Comparison of ENCODE assay signal across 19 mouse cellular contexts in the genomic region with DNA sequence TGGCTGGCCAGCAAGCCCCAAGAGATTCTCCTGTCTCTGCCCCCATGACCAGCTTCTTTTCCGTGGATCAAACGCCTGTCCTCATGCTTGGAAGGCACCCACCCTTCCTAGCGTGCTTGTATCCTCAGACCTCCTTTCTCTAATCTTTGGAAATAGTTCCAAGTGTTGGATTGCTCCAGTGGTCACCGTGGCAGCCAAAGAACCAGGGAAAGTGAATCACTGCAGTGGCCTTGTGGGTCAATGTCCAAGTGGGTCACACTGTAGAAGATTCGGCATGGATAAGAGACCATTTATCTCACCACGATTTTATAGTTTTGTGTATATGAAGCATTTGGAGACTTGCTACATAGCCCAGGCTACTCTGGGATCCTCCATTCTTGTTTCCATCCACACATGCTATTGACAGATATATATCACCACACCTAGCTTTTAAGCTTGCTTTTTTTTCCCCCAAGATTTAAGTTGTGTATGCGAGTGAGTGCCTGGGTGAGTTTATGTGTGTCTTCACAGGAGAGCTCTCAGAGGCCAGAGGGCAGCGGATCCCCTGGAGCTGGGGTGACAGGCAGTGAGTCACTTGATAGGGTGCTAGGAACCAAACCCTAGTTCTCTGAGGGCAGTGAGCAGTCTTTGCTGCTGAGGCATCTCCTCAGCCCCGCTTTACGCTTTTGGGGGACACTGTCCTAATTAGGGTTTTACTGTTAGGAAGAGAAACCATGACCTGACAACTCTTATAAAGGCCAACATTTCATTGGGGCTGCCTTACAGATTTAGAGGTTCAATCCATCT. TPM values are rescaled to one million over a fixed set of nuclear protein-coding genes. Genes with fewer than 3 reads are reported as not detected.
DNase-seq lines count a peak whose midpoint lies in the region; ATAC-seq lines count a peak whose summit lies in the region.
"Had no signal": no experiment of that assay in that cellular context is flagged by ENCODE, and none has a peak within 500 bp of the region (broad histone marks: within the 10 kb centered on the region; RNA-seq: fewer than 3 reads in every experiment).

No protein-coding gene starts in this region.

- no peaks in the 10 kb centered on the region for H3K36me3 ChIP-seq in forebrain, embryonic 10.5 days (replicated peaks)
- H3K36me3 ChIP-seq in hindbrain, embryonic 12.5 days = no peaks in the 10 kb centered on the region
- H3K36me3 ChIP-seq in midbrain, embryonic 14.5 days (ENCODE audit: control insufficient read depth, insufficient read depth, low read length) = no peaks in the 10 kb centered on the region
- H3K36me3 ChIP-seq: G1E; limb, embryonic 12.5 days; liver, embryonic 15.5 days had no signal

- peak overlapping the region; percentile 97; the same call in 1 of the 2 replicates for H3K4me3 ChIP-seq in forebrain, embryonic 10.5 days
- H3K4me3 ChIP-seq in hindbrain, embryonic 12.5 days = no peak overlapping the region
- H3K4me3 ChIP-seq in midbrain, embryonic 14.5 days (replicated peaks; ENCODE audit: low read depth, low read length) = no peak overlapping the region
- H3K4me3 ChIP-seq: gastrocnemius, adult 2 months; limb, embryonic 12.5 days; liver, embryonic 15.5 days had no signal

- H3K9ac ChIP-seq in hindbrain, embryonic 12.5 days = peak overlapping the region; percentile 13; the same call in 1 of the 2 replicates
- H3K9ac ChIP-seq in midbrain, embryonic 14.5 days (replicated peaks; ENCODE audit: low read length) = no peak overlapping the region
- H3K9ac ChIP-seq: limb, embryonic 12.5 days; liver, embryonic 15.5 days had no signal

- no peak for ATAC-seq in hindbrain, embryonic 12.5 days (ENCODE audit: low FRiP score)
- no peak for ATAC-seq in midbrain, embryonic 14.5 days (ENCODE audit: low FRiP score, low TSS enrichment)
- ATAC-seq in granulocyte monocyte progenitor cell, adult 5-6 weeks (replicated peaks; ENCODE audit: poor library complexity, severe bottlenecking) = no peak
- no peak for ATAC-seq in megakaryocyte-erythroid progenitor cell, adult 5-6 weeks (replicated peaks; ENCODE audit: low FRiP score, low TSS enrichment, poor library complexity, severe bottlenecking)

- H3K9me3 ChIP-seq in forebrain, embryonic 10.5 days = no peaks in the 10 kb centered on the region
- no peaks in the 10 kb centered on the region for H3K9me3 ChIP-seq in hindbrain, embryonic 12.5 days (replicated peaks)
- H3K9me3 ChIP-seq in midbrain, embryonic 14.5 days (ENCODE audit: control insufficient read depth, low read length) = no peaks in the 10 kb centered on the region
- H3K9me3 ChIP-seq: G1E; limb, embryonic 12.5 days; liver, embryonic 15.5 days had no signal

- H3K4me1 ChIP-seq in forebrain, embryonic 10.5 days = peaks cover 48% of the 10 kb centered on the region
- H3K4me1 ChIP-seq in hindbrain, embryonic 12.5 days = peaks cover 32% of the 10 kb centered on the region
- H3K4me1 ChIP-seq in midbrain, embryonic 14.5 days (ENCODE audit: control insufficient read depth, insufficient read depth, low read length) = peaks cover 29% of the 10 kb centered on the region

- H3K4me2 ChIP-seq in hindbrain, embryonic 12.5 days (replicated peaks) = 0 out of 2 replicates have a peak overlapping the region, but pooled peaks have one; percentile 76
- H3K4me2 ChIP-seq in midbrain, embryonic 14.5 days (ENCODE audit: low read length) = peak overlapping the region; percentile 83; the same call in 1 of the 2 replicates
- H3K4me2 ChIP-seq: heart, embryonic 11.5 days; limb, embryonic 12.5 days; liver, embryonic 15.5 days had no signal

- WGBS in forebrain, embryonic 10.5 days = 94% methylated on average over 10 of the region's 10 CpGs
- WGBS in hindbrain, embryonic 12.5 days = 85% methylated on average over 10 of the region's 10 CpGs
- WGBS in midbrain, embryonic 14.5 days = 81% methylated on average over 10 of the region's 10 CpGs

- no peaks in the 10 kb centered on the region for H3K27me3 ChIP-seq in forebrain, embryonic 10.5 days (ENCODE audit: poor library complexity, severe bottlenecking)
- no peaks in the 10 kb centered on the region for H3K27me3 ChIP-seq in hindbrain, embryonic 12.5 days
- no peaks in the 10 kb centered on the region for H3K27me3 ChIP-seq in midbrain, embryonic 14.5 days (ENCODE audit: control insufficient read depth, insufficient read depth, low read length)
- H3K27me3 ChIP-seq: limb, embryonic 12.5 days; liver, embryonic 15.5 days had no signal

- DNase-seq in adrenal gland, adult 8-10 months = peak; percentile 55
- no peak for DNase-seq in forebrain, embryonic 10.5 days (ENCODE audit: extremely low spot score, low spot score)
- DNase-seq in midbrain, embryonic 14.5 days = no peak
- no peak for DNase-seq in layer of hippocampus, postnatal 36 days
- no peak for DNase-seq in frontal cortex, postnatal 36 days (ENCODE audit: low spot score in 2 of 2)
- DNase-seq: cerebellum, adult 18-20 months; gastrocnemius, adult 2 months; heart, postnatal 4 days; kidney, adult 8-10 months; kidney, postnatal 4 days; retina, postnatal 1 day had no signal

- peak overlapping the region; percentile 100 for H3K27ac ChIP-seq in forebrain, embryonic 10.5 days
- peak overlapping the region; percentile 100 for H3K27ac ChIP-seq in hindbrain, embryonic 12.5 days
- H3K27ac ChIP-seq in midbrain, embryonic 14.5 days (replicated peaks; ENCODE audit: low read depth, low read length) = peak overlapping the region; percentile 100
- H3K27ac ChIP-seq: gastrocnemius, adult 2 months; limb, embryonic 12.5 days; liver, embryonic 15.5 days; stomach, postnatal 0 days had no signal

RNA-seq across cellular contexts. Expression of gene Pbld2, which starts 3.5 kb away (rescaled TPM):
- total RNA-seq in adrenal gland, adult 8-10 months (2022) = 1 to 10 TPM; 4.4 to 6.3 (median 5.1) TPM
- 0.76 and 0.93 TPM in 2 replicates for polyA plus RNA-seq in forebrain, embryonic 10.5 days (2016; fragmentation: Nextera tagmentation; extraction: Ambion mirVana)
- 0.64 and 1.3 TPM in 2 replicates for polyA plus RNA-seq in hindbrain, embryonic 12.5 days (2016; fragmentation: Nextera tagmentation; extraction: Ambion mirVana)
- polyA plus RNA-seq in midbrain, embryonic 14.5 days (2014; fragmentation: Nextera tagmentation; extraction: Ambion mirVana) = 0.79 and 0.89 TPM in 2 replicates
- 1 to 10 TPM; 1.7 to 2.3 TPM for total RNA-seq in layer of hippocampus, postnatal 36 days (2021)
- total RNA-seq in granulocyte monocyte progenitor cell, adult 5-6 weeks (2014; fragmentation: Nextera tagmentation) = 0.34 TPM in 1 of 2 replicates, not detected in the other
- total RNA-seq in granulocyte monocyte progenitor cell, adult 5-6 weeks (2017) = not detected in 2 replicates
- total RNA-seq in megakaryocyte-erythroid progenitor cell, adult 5-6 weeks (2014; fragmentation: Nextera tagmentation) = 0.42 and 0.92 TPM in 2 replicates
- 0.08 and 0.52 TPM in 2 replicates for total RNA-seq in megakaryocyte-erythroid progenitor cell, adult 5-6 weeks (2017)
- total RNA-seq: G1E had no signal
- polyA plus RNA-seq: G1E had no signal

RNA-seq across cellular contexts. Expression of gene Hnrnph3, which starts 3.6 kb away (rescaled TPM):
- total RNA-seq in adrenal gland, adult 8-10 months (2022) = 10 to 100 TPM; 33.2 to 80.1 (median 50.9) TPM
- polyA plus RNA-seq in forebrain, embryonic 10.5 days (2016; fragmentation: Nextera tagmentation; extraction: Ambion mirVana) = 218 and 221 TPM in 2 replicates
- 230 and 238 TPM in 2 replicates for polyA plus RNA-seq in hindbrain, embryonic 12.5 days (2016; fragmentation: Nextera tagmentation; extraction: Ambion mirVana)
- 101 TPM in 2 replicates for polyA plus RNA-seq in midbrain, embryonic 14.5 days (2014; fragmentation: Nextera tagmentation; extraction: Ambion mirVana)
- 10 to 100 TPM; 52.9 to 60.8 TPM for total RNA-seq in layer of hippocampus, postnatal 36 days (2021)
- total RNA-seq in granulocyte monocyte progenitor cell, adult 5-6 weeks (2014; fragmentation: Nextera tagmentation) = 64.1 and 67.8 TPM in 2 replicates
- total RNA-seq in granulocyte monocyte progenitor cell, adult 5-6 weeks (2017) = 34.0 and 43.0 TPM in 2 replicates
- total RNA-seq in megakaryocyte-erythroid progenitor cell, adult 5-6 weeks (2014; fragmentation: Nextera tagmentation) = 85.2 and 100 TPM in 2 replicates
- 49.2 and 56.4 TPM in 2 replicates for total RNA-seq in megakaryocyte-erythroid progenitor cell, adult 5-6 weeks (2017)

RNA-seq across cellular contexts. Expression of gene Pbld1, which starts 32.4 kb away (rescaled TPM):
- 1 to 10 TPM in 3 of 4 experiments, under 1 TPM in 1; 0.78 to 3.3 (median 1.6) TPM for total RNA-seq in adrenal gland, adult 8-10 months (2022)
- polyA plus RNA-seq in forebrain, embryonic 10.5 days (2016; fragmentation: Nextera tagmentation; extraction: Ambion mirVana) = 1.5 and 1.8 TPM in 2 replicates
- polyA plus RNA-seq in hindbrain, embryonic 12.5 days (2016; fragmentation: Nextera tagmentation; extraction: Ambion mirVana) = 0.79 and 0.83 TPM in 2 replicates
- 0.58 and 0.93 TPM in 2 replicates for polyA plus RNA-seq in midbrain, embryonic 14.5 days (2014; fragmentation: Nextera tagmentation; extraction: Ambion mirVana)
- 1 to 10 TPM in 1 of 2 experiments, under 1 TPM in 1; 0.30 to 1.1 TPM for total RNA-seq in layer of hippocampus, postnatal 36 days (2021)
- total RNA-seq in granulocyte monocyte progenitor cell, adult 5-6 weeks (2014; fragmentation: Nextera tagmentation) = not detected in 2 replicates
- total RNA-seq in granulocyte monocyte progenitor cell, adult 5-6 weeks (2017) = not detected in 2 replicates
- total RNA-seq in megakaryocyte-erythroid progenitor cell, adult 5-6 weeks (2014; fragmentation: Nextera tagmentation) = 0.28 TPM in 1 of 2 replicates, not detected in the other
- total RNA-seq in megakaryocyte-erythroid progenitor cell, adult 5-6 weeks (2017) = 0.61 TPM in 1 of 2 replicates, not detected in the other
- polyA plus RNA-seq: G1E had no signal

RNA-seq across cellular contexts. Expression of gene Rufy2, which starts 47.5 kb away (rescaled TPM):
- 10 to 100 TPM; 17.3 to 39.9 (median 27.8) TPM for total RNA-seq in adrenal gland, adult 8-10 months (2022)
- 26.5 and 28.7 TPM in 2 replicates for polyA plus RNA-seq in forebrain, embryonic 10.5 days (2016; fragmentation: Nextera tagmentation; extraction: Ambion mirVana)
- polyA plus RNA-seq in hindbrain, embryonic 12.5 days (2016; fragmentation: Nextera tagmentation; extraction: Ambion mirVana) = 36.7 and 40.0 TPM in 2 replicates
- polyA plus RNA-seq in midbrain, embryonic 14.5 days (2014; fragmentation: Nextera tagmentation; extraction: Ambion mirVana) = 59.9 and 60.3 TPM in 2 replicates
- 10 to 100 TPM; 63.8 to 77.0 TPM for total RNA-seq in layer of hippocampus, postnatal 36 days (2021)
- total RNA-seq in granulocyte monocyte progenitor cell, adult 5-6 weeks (2014; fragmentation: Nextera tagmentation) = 4.0 and 9.5 TPM in 2 replicates
- total RNA-seq in granulocyte monocyte progenitor cell, adult 5-6 weeks (2017) = 5.6 and 7.3 TPM in 2 replicates
- 4.3 and 15.9 TPM in 2 replicates for total RNA-seq in megakaryocyte-erythroid progenitor cell, adult 5-6 weeks (2014; fragmentation: Nextera tagmentation)
- 1.8 and 3.1 TPM in 2 replicates for total RNA-seq in megakaryocyte-erythroid progenitor cell, adult 5-6 weeks (2017)
